Mouse (Mus musculus): Measurements from ENCODE around the gene Prkag2. TPM values are rescaled to one million over a fixed set of nuclear protein-coding genes. Genes with fewer than 3 reads are reported as not detected.

The Prkag2 gene
- polyA plus RNA-seq, 1 experiment, result 6.2 TPM

- H3K79me3 ChIP-seq (ENCODE audit: low read depth), result no peaks in the 10 kb centered on the region
- H3K79me2 ChIP-seq (ENCODE audit: control insufficient read depth, insufficient read depth), result no peaks in the 10 kb centered on the region
- H3K4me3 ChIP-seq (ENCODE audit: insufficient read depth, poor library complexity, severe bottlenecking), result no peak overlapping the region
- no peak for TF ChIP-seq FOSL1 (IDR thresholded peaks at IDR 0.05; ENCODE audit: insufficient read depth, low read length, poor library complexity, severe bottlenecking)
- TF ChIP-seq CTCF (IDR thresholded peaks at IDR 0.05; ENCODE audit: control insufficient read depth, insufficient read depth, insufficient read length), result no peak
- no peak for TF ChIP-seq MAX (IDR thresholded peaks at IDR 0.05)
- no peak for TF ChIP-seq MYOD1 (IDR thresholded peaks at IDR 0.05; ENCODE audit: control insufficient read depth, insufficient read length, low read depth)
- no peak for TF ChIP-seq CEBPB (IDR thresholded peaks at IDR 0.05; ENCODE audit: low read depth)
- H3K36me3 ChIP-seq (ENCODE audit: control insufficient read depth, insufficient read depth), result no peaks in the 10 kb centered on the region
- H3K27me3 ChIP-seq (ENCODE audit: control insufficient read depth, insufficient read depth, insufficient read length), result no peaks in the 10 kb centered on the region
- no peak overlapping the region for H3ac ChIP-seq (ENCODE audit: control insufficient read depth, insufficient read length, low read depth)
Observed at GRCm38 (mm10) chr5:25087064-25087463, 13.4 kb downstream of the Prkag2 start.

GRCm38 (mm10) chr5:25086234-25086633 lies 14.2 kb downstream of the Prkag2 start:
- Histone ChIP-seq H3K79me2 (ENCODE audit: control insufficient read depth, insufficient read depth) (no peaks in the 10 kb centered on the region), H3K79me3 (ENCODE audit: low read depth) (no peaks in the 10 kb centered on the region), H3ac (ENCODE audit: control insufficient read depth, insufficient read length, low read depth) (no peak overlapping the region), H3K27me3 (ENCODE audit: control insufficient read depth, insufficient read depth, insufficient read length) (no peaks in the 10 kb centered on the region), H3K36me3 (ENCODE audit: control insufficient read depth, insufficient read depth) (no peaks in the 10 kb centered on the region), H3K4me3 (ENCODE audit: insufficient read depth, poor library complexity, severe bottlenecking) (no peak overlapping the region)
- TF ChIP-seq MAX (IDR thresholded peaks at IDR 0.05) (no peak), CEBPB (IDR thresholded peaks at IDR 0.05; ENCODE audit: low read depth) (peak; percentile 82)

GRCm38 (mm10) chr5:25085170-25085569 lies 15.3 kb downstream of the Prkag2 start:
- Histone ChIP-seq H3K36me3 (ENCODE audit: control insufficient read depth, insufficient read depth) (no peaks in the 10 kb centered on the region), H3K79me3 (ENCODE audit: low read depth) (no peaks in the 10 kb centered on the region), H3K27me3 (ENCODE audit: control insufficient read depth, insufficient read depth, insufficient read length) (no peaks in the 10 kb centered on the region), H3K4me3 (ENCODE audit: insufficient read depth, poor library complexity, severe bottlenecking) (no peak overlapping the region), H3K79me2 (ENCODE audit: control insufficient read depth, insufficient read depth) (no peaks in the 10 kb centered on the region), H3ac (ENCODE audit: control insufficient read depth, insufficient read length, low read depth) (no peak overlapping the region)
- TF ChIP-seq CEBPB (IDR thresholded peaks at IDR 0.05; ENCODE audit: low read depth) (no peak), CTCF (IDR thresholded peaks at IDR 0.05; ENCODE audit: control insufficient read depth, insufficient read depth, insufficient read length) (no peak), MYOG (IDR thresholded peaks at IDR 0.05; ENCODE audit: control insufficient read depth, extremely low read depth, insufficient read length) (no peak), MYOD1 (IDR thresholded peaks at IDR 0.05; ENCODE audit: control insufficient read depth, insufficient read length, low read depth) (no peak), MAX (IDR thresholded peaks at IDR 0.05) (no peak), USF1 (IDR thresholded peaks at IDR 0.05; ENCODE audit: low read depth) (no peak), FOSL1 (IDR thresholded peaks at IDR 0.05; ENCODE audit: insufficient read depth, low read length, poor library complexity, severe bottlenecking) (no peak)

GRCm38 (mm10) chr5:25083816-25084215 lies 16.6 kb downstream of the Prkag2 start:
- H3ac ChIP-seq (ENCODE audit: control insufficient read depth, insufficient read length, low read depth), result no peak overlapping the region

GRCm38 (mm10) chr5:25082542-25082941 lies 17.9 kb downstream of the Prkag2 start:
- no peak overlapping the region for H3K4me3 ChIP-seq (ENCODE audit: insufficient read depth, poor library complexity, severe bottlenecking)
- H3ac ChIP-seq (ENCODE audit: control insufficient read depth, insufficient read length, low read depth), result no peak overlapping the region
- no peaks in the 10 kb centered on the region for H3K36me3 ChIP-seq (ENCODE audit: control insufficient read depth, insufficient read depth)
- no peaks in the 10 kb centered on the region for H3K27me3 ChIP-seq (ENCODE audit: control insufficient read depth, insufficient read depth, insufficient read length)
- no peaks in the 10 kb centered on the region for H3K79me3 ChIP-seq (ENCODE audit: low read depth)
- TF ChIP-seq CTCF (IDR thresholded peaks at IDR 0.05; ENCODE audit: control insufficient read depth, insufficient read depth, insufficient read length) (peak; percentile 20), MYOD1 (IDR thresholded peaks at IDR 0.05; ENCODE audit: control insufficient read depth, insufficient read length, low read depth) (no peak)
- no peaks in the 10 kb centered on the region for H3K79me2 ChIP-seq (ENCODE audit: control insufficient read depth, insufficient read depth)

More at GRCm38 (mm10) chr5:25083816-25084215, 16.6 kb downstream of the Prkag2 start:
- no peaks in the 10 kb centered on the region for H3K79me3 ChIP-seq (ENCODE audit: low read depth)
- TF ChIP-seq FOSL1 (IDR thresholded peaks at IDR 0.05; ENCODE audit: insufficient read depth, low read length, poor library complexity, severe bottlenecking), result no peak
- no peak for TF ChIP-seq USF1 (IDR thresholded peaks at IDR 0.05; ENCODE audit: low read depth)
- TF ChIP-seq CEBPB (IDR thresholded peaks at IDR 0.05; ENCODE audit: low read depth), result no peak
- TF ChIP-seq CTCF (IDR thresholded peaks at IDR 0.05; ENCODE audit: control insufficient read depth, insufficient read depth, insufficient read length), result no peak
- no peak for TF ChIP-seq MYOG (IDR thresholded peaks at IDR 0.05; ENCODE audit: control insufficient read depth, extremely low read depth, insufficient read length)
- no peak for TF ChIP-seq MYOD1 (IDR thresholded peaks at IDR 0.05; ENCODE audit: control insufficient read depth, insufficient read length, low read depth)
- no peak for TF ChIP-seq MAX (IDR thresholded peaks at IDR 0.05)
- no peak overlapping the region for H3K4me3 ChIP-seq (ENCODE audit: insufficient read depth, poor library complexity, severe bottlenecking)
- H3K79me2 ChIP-seq (ENCODE audit: control insufficient read depth, insufficient read depth), result no peaks in the 10 kb centered on the region
- H3K27me3 ChIP-seq (ENCODE audit: control insufficient read depth, insufficient read depth, insufficient read length), result no peaks in the 10 kb centered on the region
- H3K36me3 ChIP-seq (ENCODE audit: control insufficient read depth, insufficient read depth), result no peaks in the 10 kb centered on the region

- Histone ChIP-seq H3ac (ENCODE audit: control insufficient read depth, insufficient read length, low read depth) (no peak overlapping the region), H3K79me2 (ENCODE audit: control insufficient read depth, insufficient read depth) (no peaks in the 10 kb centered on the region), H3K79me3 (ENCODE audit: low read depth) (no peaks in the 10 kb centered on the region), H3K27me3 (ENCODE audit: control insufficient read depth, insufficient read depth, insufficient read length) (no peaks in the 10 kb centered on the region), H3K4me3 (ENCODE audit: insufficient read depth, poor library complexity, severe bottlenecking) (no peak overlapping the region), H3K36me3 (ENCODE audit: control insufficient read depth, insufficient read depth) (no peaks in the 10 kb centered on the region)
- TF ChIP-seq CEBPB (IDR thresholded peaks at IDR 0.05; ENCODE audit: low read depth), result no peak
- TF ChIP-seq CTCF (IDR thresholded peaks at IDR 0.05; ENCODE audit: control insufficient read depth, insufficient read depth, insufficient read length), result no peak
- no peak for TF ChIP-seq MAX (IDR thresholded peaks at IDR 0.05)
- no peak for TF ChIP-seq FOSL1 (IDR thresholded peaks at IDR 0.05; ENCODE audit: insufficient read depth, low read length, poor library complexity, severe bottlenecking)
- no peak for TF ChIP-seq MYOD1 (IDR thresholded peaks at IDR 0.05; ENCODE audit: control insufficient read depth, insufficient read length, low read depth)
- no peak for TF ChIP-seq MYOG (IDR thresholded peaks at IDR 0.05; ENCODE audit: control insufficient read depth, extremely low read depth, insufficient read length)
- no peak for TF ChIP-seq USF1 (IDR thresholded peaks at IDR 0.05; ENCODE audit: low read depth)
Observed at GRCm38 (mm10) chr5:25081545-25081944, 18.9 kb downstream of the Prkag2 start.
